Mouse (Mus musculus) right cerebral cortex, postnatal 4 days (tissue): ENCODE results near the gene Otor.
A peak's percentile ranks its signal among the peaks of the same experiment; 100 is the strongest.

Experiments used
- DNase-seq: peaks from one replicate; pipeline ENCODE4 v3.0.0-alpha.2; 2022

Otor gene

GRCm38 (mm10) chr2:143078198-143078851 lies at the start of gene Otor:
Otor (plus strand) TSS chr2:143078473.
- DNase-seq = no peak

- DNase-seq = no peak
These were observed 47.0 kb upstream of the Otor start for GRCm38 (mm10) chr2:143031283-143031682.

- no peak for DNase-seq
These were observed 45.7 kb upstream of the Otor start for GRCm38 (mm10) chr2:143032378-143033255.

- DNase-seq = peak; percentile 63
These were observed 43.8 kb upstream of the Otor start for GRCm38 (mm10) chr2:143034350-143035085.

GRCm38 (mm10) chr2:143035086-143035593 lies 43.1 kb upstream of the Otor start:
- DNase-seq = no peak

- DNase-seq = no peak
These were observed 36.7 kb upstream of the Otor start for GRCm38 (mm10) chr2:143041596-143041995.

GRCm38 (mm10) chr2:143055251-143055650 lies 23.0 kb upstream of the Otor start:
- DNase-seq = no peak

- DNase-seq = no peak
These were observed 21.5 kb upstream of the Otor start for GRCm38 (mm10) chr2:143056736-143057135.

GRCm38 (mm10) chr2:143062432-143062811 lies 15.9 kb upstream of the Otor start:
- DNase-seq = no peak

- peak; percentile 87 for DNase-seq
These were observed 15.2 kb upstream of the Otor start, which contains the start of gene Snrpb2 for GRCm38 (mm10) chr2:143062812-143063792. Snrpb2 (plus strand) TSS chr2:143063039.

- no peak for DNase-seq
These were observed 12.4 kb upstream of the Otor start for GRCm38 (mm10) chr2:143065914-143066313.

- no peak for DNase-seq
These were observed 3.4 kb downstream of the Otor start for GRCm38 (mm10) chr2:143081693-143082092.

- no peak for DNase-seq
These were observed 6.7 kb downstream of the Otor start for GRCm38 (mm10) chr2:143084852-143085397.

GRCm38 (mm10) chr2:143089866-143090265 lies 11.6 kb downstream of the Otor start:
- DNase-seq = no peak

- DNase-seq = peak; percentile 77
These were observed 15.5 kb downstream of the Otor start for GRCm38 (mm10) chr2:143093726-143094125.

- DNase-seq = no peak
These were observed 16.5 kb downstream of the Otor start for GRCm38 (mm10) chr2:143094761-143095160.

- DNase-seq = no peak
These were observed 18.9 kb downstream of the Otor start for GRCm38 (mm10) chr2:143097170-143097569.

GRCm38 (mm10) chr2:143113859-143114258 lies 35.6 kb downstream of the Otor start:
- DNase-seq = no peak

- peak; percentile 51 for DNase-seq
These were observed 36.4 kb downstream of the Otor start for GRCm38 (mm10) chr2:143114716-143115115.

GRCm38 (mm10) chr2:143117453-143117852 lies 39.2 kb downstream of the Otor start:
- DNase-seq = peak; percentile 52

- DNase-seq = no peak
These were observed 39.9 kb downstream of the Otor start for GRCm38 (mm10) chr2:143118221-143118620.
